Mouse (Mus musculus) midbrain, embryonic 11.5 days (tissue): ENCODE data around the gene Rbpms2. TPM values are rescaled to one million over a fixed set of nuclear protein-coding genes. Genes with fewer than 3 reads are reported as not detected.
"Not testable (repeated sequence)": the region's sequence is repeated elsewhere in the genome, so short reads cannot be mapped to it uniquely, and the experiment has no call there.

Source experiments
- ATAC-seq: fragments of 200-750 bp; cut with Nextera tagmentation; 2 replicates; pipeline ENCODE4 v1.8.0; 2017; ENCODE audit warnings: moderate TSS enrichment, moderate library complexity; ENCODE audit not compliant: low FRiP score
- DNase-seq: peaks from one replicate; pipeline ENCODE4 v3.0.0; 2015; ENCODE audit warnings: low spot score; ENCODE audit errors: missing footprints
- H3K27ac ChIP-seq: fragments of 300-500 bp; sonication (generic); 2 replicates; pipeline ENCODE4 v1.5.1; 2014; ENCODE audit warnings: low read depth, low read length
- H3K27me3 ChIP-seq: fragments of 300-500 bp; sonication (generic); 2 replicates; pipeline ENCODE4 v1.6.1; 2014; ENCODE audit warnings: mild to moderate bottlenecking, low read length, moderate library complexity, mixed read lengths; ENCODE audit not compliant: control insufficient read depth, insufficient read depth
- H3K36me3 ChIP-seq: fragments of 300-500 bp; sonication (generic); 2 replicates; pipeline ENCODE4 v1.6.1; 2014; ENCODE audit warnings: mild to moderate bottlenecking, low read length, moderate library complexity, mixed read lengths; ENCODE audit not compliant: control insufficient read depth, insufficient read depth
- H3K4me1 ChIP-seq: fragments of 300-500 bp; sonication (generic); 2 replicates; pipeline ENCODE4 v1.6.1; 2014; ENCODE audit warnings: low read length; ENCODE audit not compliant: control insufficient read depth, insufficient read depth
- H3K4me2 ChIP-seq: fragments of 300-500 bp; sonication (generic); 2 replicates; pipeline ENCODE4 v1.6.1; 2014; ENCODE audit warnings: mild to moderate bottlenecking, moderate library complexity
- H3K4me3 ChIP-seq: fragments of 300-500 bp; sonication (generic); 2 replicates; pipeline ENCODE4 v1.5.1; 2014; ENCODE audit warnings: low read depth, low read length
- H3K9ac ChIP-seq: fragments of 300-500 bp; sonication (generic); 2 replicates; pipeline ENCODE4 v1.6.1; 2014; ENCODE audit warnings: low read length
- H3K9me3 ChIP-seq: fragments of 300-500 bp; sonication (generic); 2 replicates; pipeline ENCODE4 v1.6.1; 2016; ENCODE audit warnings: low read length; ENCODE audit not compliant: control insufficient read depth
- WGBS: fragments of 180-500 bp; shearing (Covaris S2); extraction: QIAGEN DNeasy Blood & Tissue Kit; methylation state at CpG from one replicate; pipeline ENCODE4 v1.1.7; 2014; 5-methylcytosine and 5-hydroxymethylcytosine counted together
- polyA plus RNA-seq: library from polyadenylated mRNA; unstranded; fragments of >200 nt; fragmentation: Nextera tagmentation; extraction: Ambion mirVana; gene quantifications from 2 replicates; pipeline ENCODE4 v1.2.1, GENCODE M21; 2014

The Rbpms2 gene
- polyA plus RNA-seq, 1 experiment from 2014 or later: 24.0 TPM

DNA sequence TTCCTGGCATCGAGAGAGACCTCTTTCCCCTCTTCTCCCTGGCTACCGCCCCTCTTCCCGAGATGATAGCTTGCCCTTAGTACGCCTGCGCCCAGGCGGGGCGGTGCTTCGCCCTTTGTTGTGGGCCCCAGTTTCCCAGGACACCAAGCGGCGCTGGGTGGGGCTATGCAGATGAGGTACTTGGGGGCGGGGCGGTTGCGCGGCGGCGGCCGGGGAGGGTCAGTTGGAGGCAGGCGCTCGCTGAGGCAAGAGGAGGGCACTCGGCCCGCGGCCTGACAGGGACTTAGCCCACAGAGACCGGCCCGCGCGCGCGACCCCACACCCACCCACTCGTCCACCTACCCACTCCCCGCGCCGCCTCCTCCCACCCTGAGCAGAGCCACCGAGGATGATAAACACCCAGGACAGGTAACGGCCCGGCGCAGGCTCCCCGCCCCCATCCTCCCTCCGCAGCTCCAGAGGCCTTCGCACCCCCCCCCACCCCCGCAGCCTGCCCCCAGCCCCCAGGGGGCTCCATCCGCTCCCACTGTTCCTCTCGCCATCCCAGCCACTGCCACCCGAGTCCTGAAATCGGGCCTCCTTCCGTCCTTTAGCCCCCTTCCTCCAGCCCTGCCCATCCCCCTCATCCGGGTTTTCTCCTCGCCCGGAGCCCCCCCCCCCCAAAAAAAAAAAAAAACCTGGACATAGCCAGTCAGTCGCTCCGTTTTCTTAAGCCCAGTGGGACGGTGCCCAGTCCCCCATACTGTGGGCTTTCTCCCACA is 47.1 kb downstream of the Rbpms2 start:
- H3K9me3 ChIP-seq: no peaks in the 10 kb centered on the region
- peak overlapping the region; percentile 76 for H3K4me3 ChIP-seq
- peak overlapping the region; percentile 77 for H3K9ac ChIP-seq
- ATAC-seq: peak; percentile 99
- no peaks in the 10 kb centered on the region for H3K27me3 ChIP-seq
- DNase-seq: peak; percentile 100
- peaks cover 29% of the 10 kb centered on the region for H3K4me1 ChIP-seq
- H3K27ac ChIP-seq: no peak overlapping the region; the same call in 1 of the 2 replicates
- no peaks in the 10 kb centered on the region for H3K36me3 ChIP-seq
- 1% methylated on average over 38 of the region's 51 CpGs for whole genome bisulfite sequencing
- peak overlapping the region; percentile 74 for H3K4me2 ChIP-seq

GRCm38 (mm10) chr9:65677119-65677462 is 47.6 kb downstream of the Rbpms2 start:
- DNase-seq: no peak
- Histone ChIP-seq H3K4me2 (peak overlapping the region; percentile 74), H3K27ac (no peak overlapping the region; the same call in 1 of the 2 replicates)

DNA sequence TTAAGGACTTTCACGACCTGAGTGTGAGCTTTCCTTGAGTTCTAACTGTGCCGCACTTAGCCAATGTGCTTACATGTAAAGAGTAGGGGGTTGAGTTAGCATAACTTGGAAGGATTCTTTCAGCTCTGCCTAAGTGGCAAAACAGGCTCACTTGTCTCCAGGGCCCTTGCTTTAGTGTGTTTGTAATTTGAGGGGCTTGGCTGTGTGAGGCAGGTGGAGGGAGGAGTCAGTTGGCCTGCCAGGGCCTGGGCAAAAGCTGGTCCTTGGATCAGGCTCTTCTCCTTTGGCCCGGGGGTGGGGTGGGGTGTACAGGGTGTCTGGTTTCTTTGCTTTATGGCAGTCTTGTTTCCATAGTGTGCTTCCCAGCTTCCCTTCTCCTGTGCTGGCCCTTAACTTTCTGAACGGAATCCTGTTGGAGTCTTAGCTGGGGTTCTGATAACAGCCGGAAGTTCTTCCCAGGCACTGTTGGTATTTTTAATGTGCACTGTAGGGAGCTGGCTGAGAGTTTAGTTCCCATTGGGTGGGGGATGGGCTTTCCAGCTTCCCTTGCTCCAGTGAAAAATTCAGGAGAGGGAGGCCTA is 49.8 kb downstream of the Rbpms2 start:
- peak overlapping the region; percentile 38; the same call in 1 of the 2 replicates for H3K9ac ChIP-seq
- H3K4me3 ChIP-seq: peak overlapping the region; percentile 13; the same call in 1 of the 2 replicates
- 33% methylated on average over 5 of the region's 5 CpGs for WGBS
- DNase-seq: no peak
- H3K4me2 ChIP-seq: peak overlapping the region; percentile 40
- H3K36me3 ChIP-seq: no peaks in the 10 kb centered on the region
- H3K27ac ChIP-seq: no peak overlapping the region
- no peak for ATAC-seq
- no peaks in the 10 kb centered on the region for H3K27me3 ChIP-seq
- no peaks in the 10 kb centered on the region for H3K9me3 ChIP-seq
- peaks cover 31% of the 10 kb centered on the region for H3K4me1 ChIP-seq

More at GRCm38 (mm10) chr9:65677119-65677462, 47.6 kb downstream of the Rbpms2 start:
- Histone ChIP-seq H3K27me3 (no peaks in the 10 kb centered on the region), H3K36me3 (no peaks in the 10 kb centered on the region), H3K9ac (peak overlapping the region; percentile 77), H3K4me1 (peaks cover 31% of the 10 kb centered on the region), H3K9me3 (no peaks in the 10 kb centered on the region), H3K4me3 (peak overlapping the region; percentile 76)
- ATAC-seq: no peak
- WGBS: 0% methylated on average over 3 of the region's 3 CpGs

GRCm38 (mm10) chr9:65680938-65681633 is 51.6 kb downstream of the Rbpms2 start:
- H3K9ac ChIP-seq: no peak overlapping the region
- peaks cover 31% of the 10 kb centered on the region for H3K4me1 ChIP-seq
- no peak overlapping the region for H3K4me3 ChIP-seq
- H3K36me3 ChIP-seq: no peaks in the 10 kb centered on the region; the same call in 1 of the 2 replicates
- no peak overlapping the region for H3K27ac ChIP-seq
- DNase-seq (no peak), ATAC-seq (no peak)
- WGBS: 91% methylated on average over 4 of the region's 4 CpGs
- H3K9me3 ChIP-seq: no peaks in the 10 kb centered on the region
- no peaks in the 10 kb centered on the region for H3K27me3 ChIP-seq
- H3K4me2 ChIP-seq: no peak overlapping the region

- Histone ChIP-seq H3K4me2 (no peak overlapping the region), H3K36me3 (no peaks in the 10 kb centered on the region; the same call in 1 of the 2 replicates), H3K4me3 (no peak overlapping the region), H3K9me3 (no peaks in the 10 kb centered on the region), H3K9ac (no peak overlapping the region), H3K27me3 (no peaks in the 10 kb centered on the region), H3K4me1 (peaks cover 31% of the 10 kb centered on the region), H3K27ac (no peak overlapping the region)
- ATAC-seq: no peak
- WGBS: 87% methylated on average over 2 of the region's 2 CpGs
- DNase-seq: no peak
Observed at GRCm38 (mm10) chr9:65681634-65681940, 52.1 kb downstream of the Rbpms2 start.

DNA sequence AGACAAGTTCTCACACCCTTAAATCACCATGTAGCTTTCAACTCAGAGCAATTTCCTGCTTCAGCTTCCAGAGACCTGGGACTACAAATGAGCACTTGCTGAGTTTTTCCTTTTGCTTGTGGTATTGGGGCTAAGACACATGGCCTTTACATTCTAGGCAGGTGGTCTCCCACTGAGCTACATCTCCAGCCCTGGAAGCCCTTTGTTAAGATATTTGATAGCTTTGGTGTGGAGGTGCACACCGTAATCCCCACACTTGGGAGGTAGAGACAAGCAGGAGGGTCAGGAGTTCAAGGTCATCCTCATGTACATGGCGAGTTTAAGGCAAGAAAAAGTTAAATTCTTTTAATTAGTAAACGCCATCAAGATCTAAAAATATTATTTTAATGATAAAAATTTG is 52.7 kb downstream of the Rbpms2 start:
- H3K4me3 ChIP-seq: no peak overlapping the region
- no peak overlapping the region for H3K27ac ChIP-seq
- H3K36me3 ChIP-seq: no peaks in the 10 kb centered on the region; the same call in 1 of the 2 replicates
- no peak overlapping the region for H3K9ac ChIP-seq
- DNase-seq (no peak), ATAC-seq (no peak)
- peaks cover 29% of the 10 kb centered on the region for H3K4me1 ChIP-seq
- H3K27me3 ChIP-seq: no peaks in the 10 kb centered on the region
- no peaks in the 10 kb centered on the region for H3K9me3 ChIP-seq
- 87% methylated on average over 3 of the region's 3 CpGs for WGBS
- no peak overlapping the region for H3K4me2 ChIP-seq

GRCm38 (mm10) chr9:65682994-65683393 is 53.5 kb downstream of the Rbpms2 start:
- Histone ChIP-seq H3K27ac (no peak overlapping the region), H3K36me3 (peaks cover 5% of the 10 kb centered on the region), H3K4me1 (peaks cover 21% of the 10 kb centered on the region), H3K9me3 (no peaks in the 10 kb centered on the region), H3K4me2 (no peak overlapping the region), H3K9ac (no peak overlapping the region), H3K4me3 (no peak overlapping the region), H3K27me3 (no peaks in the 10 kb centered on the region)
- ATAC-seq (no peak), DNase-seq (no peak)
- WGBS: 76% methylated on average over 1 of the region's 1 CpGs

GRCm38 (mm10) chr9:65684704-65685103 is 55.3 kb downstream of the Rbpms2 start:
- Histone ChIP-seq H3K9me3 (no peaks in the 10 kb centered on the region), H3K4me2 (no peak overlapping the region), H3K4me1 (peaks cover 5% of the 10 kb centered on the region), H3K9ac (no peak overlapping the region), H3K27me3 (no peaks in the 10 kb centered on the region), H3K36me3 (peaks cover 11% of the 10 kb centered on the region), H3K4me3 (no peak overlapping the region), H3K27ac (no peak overlapping the region)
- 85% methylated on average over 2 of the region's 2 CpGs for WGBS
- ATAC-seq (no peak), DNase-seq (no peak)

DNA sequence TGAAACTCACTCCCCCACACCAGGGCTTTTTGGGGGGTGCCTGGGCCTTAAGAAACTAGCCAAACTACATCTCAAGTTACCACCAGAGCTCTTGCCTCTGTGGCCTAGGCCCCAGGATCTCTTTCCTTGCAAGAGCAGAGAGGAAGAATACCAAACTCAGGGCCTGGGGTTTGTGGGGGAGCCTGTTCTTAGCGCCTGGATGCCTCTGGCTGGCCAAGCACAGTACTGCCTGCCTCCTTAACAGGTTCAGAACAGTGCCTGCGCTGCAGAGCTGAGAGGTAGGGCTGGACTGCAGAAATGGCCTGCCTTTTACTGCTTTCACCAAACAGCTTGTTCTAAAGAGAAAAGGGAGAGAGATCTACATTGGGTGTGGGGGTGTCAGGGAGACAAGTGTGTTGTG is 60.4 kb downstream of the Rbpms2 start:
- H3K9me3 ChIP-seq, H3K4me2 ChIP-seq, H3K27me3 ChIP-seq, H3K4me3 ChIP-seq, DNase-seq, ATAC-seq, H3K27ac ChIP-seq, H3K9ac ChIP-seq: not testable (repeated sequence)
- Histone ChIP-seq H3K4me1 (peaks cover 19% of the 10 kb centered on the region), H3K36me3 (peaks cover 12% of the 10 kb centered on the region)
- WGBS: 50% methylated on average over 1 of the region's 2 CpGs
